Mouse (Mus musculus): ENCODE results near the gene 1700069L16Rik. TPM values are rescaled to one million over a fixed set of nuclear protein-coding genes. Genes with fewer than 3 reads are reported as not detected.

Gene 1700069L16Rik
- total and polyA plus RNA-seq, 3 experiments: not detected

DNA sequence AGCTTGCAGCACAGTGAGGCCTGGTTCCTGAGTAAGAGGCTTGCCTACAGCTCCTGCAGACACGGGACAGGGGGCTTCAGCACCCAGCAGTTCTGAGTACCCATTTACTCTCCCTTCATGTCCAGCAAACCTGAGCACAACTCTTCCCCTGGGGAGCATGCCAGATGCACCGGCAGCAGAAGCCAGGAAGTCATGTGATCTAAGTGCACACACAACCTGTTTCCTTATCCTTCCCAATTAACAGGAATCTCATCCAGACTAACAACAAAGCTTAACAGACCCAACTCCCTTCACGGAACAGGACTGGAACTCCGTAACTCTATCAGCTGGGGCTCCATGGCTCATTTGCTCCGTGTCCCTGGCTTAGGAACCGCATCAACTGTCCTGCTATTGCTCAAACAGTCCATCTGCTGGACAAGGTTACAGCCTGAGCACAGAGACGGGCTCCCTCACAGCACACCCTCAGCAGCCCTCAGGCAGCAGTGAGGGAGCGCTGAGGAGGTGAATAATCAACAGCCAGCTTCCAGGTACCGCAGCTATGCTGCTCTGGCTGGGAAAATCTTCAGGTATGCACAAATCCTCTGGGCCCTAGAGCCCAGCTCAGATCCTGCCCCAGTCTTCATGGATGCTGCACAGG is 27.1 kb upstream of the 1700069L16Rik start:
- Histone ChIP-seq H3K27me3 (ENCODE audit: control insufficient read depth, insufficient read depth, low read length) (no peaks in the 10 kb centered on the region), H3K9ac (ENCODE audit: low read depth, low read length) (no peak overlapping the region), H3K36me3 (ENCODE audit: control insufficient read depth, insufficient read depth, low read length) (no peaks in the 10 kb centered on the region), H3K79me2 (replicated peaks; ENCODE audit: control insufficient read depth, insufficient read depth, low read length) (no peaks in the 10 kb centered on the region), H3K4me1 (ENCODE audit: control insufficient read depth, insufficient read depth, low read length) (0 out of 2 replicates have a peak, but pooled peaks cover 1% of the 10 kb centered on the region), H3K27ac (no peak overlapping the region), H3K4me3 (no peak overlapping the region)
- TF ChIP-seq CTCF (IDR thresholded peaks at IDR 0.05) (no peak), EP300 (IDR thresholded peaks at IDR 0.05; ENCODE audit: insufficient read depth, low read depth, low read length) (no peak), POLR2A (IDR thresholded peaks at IDR 0.05; ENCODE audit: insufficient read depth, low read depth, low read length) (no peak)
- intact Hi-C loops (cut with DNase I): no loop called here
- DNase-seq: no peak
- WGBS: 61% methylated on average over 9 of the region's 9 CpGs

DNA sequence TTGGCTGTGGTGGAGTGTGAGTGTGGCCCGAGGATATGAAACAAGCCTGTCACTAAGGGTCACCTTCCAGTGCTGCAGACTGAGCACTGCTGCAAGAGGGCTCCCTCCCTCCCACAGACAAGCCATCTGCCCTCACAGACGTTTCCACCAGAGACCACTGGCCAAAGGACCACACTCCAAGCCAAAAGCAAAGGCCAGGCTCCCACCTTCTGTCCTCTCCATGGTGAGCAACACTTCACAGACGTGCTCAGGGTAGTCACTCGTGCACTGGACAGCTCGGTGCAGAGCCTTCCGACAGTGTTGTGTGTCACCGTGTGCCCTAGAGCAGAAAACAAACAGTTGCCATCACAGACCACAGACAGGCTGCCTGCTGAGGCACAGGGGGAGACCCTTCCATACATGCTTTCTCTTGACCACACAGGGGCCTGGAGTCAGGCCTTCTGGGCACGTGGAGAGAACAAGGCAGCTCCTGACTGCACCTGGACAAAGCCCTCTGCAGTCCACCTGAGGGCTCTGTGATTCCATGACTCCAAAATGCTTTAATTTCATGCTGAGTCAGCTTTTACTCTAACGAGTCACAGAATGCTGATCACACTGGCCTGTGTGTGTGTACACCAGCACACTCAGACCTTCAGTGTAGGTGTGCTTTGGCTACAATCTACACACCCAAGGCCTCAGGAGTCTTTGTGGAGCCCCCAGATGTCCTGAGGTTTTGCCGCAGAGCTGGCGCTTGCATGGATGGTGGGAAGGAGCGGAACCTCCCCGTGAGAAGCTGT is 24.2 kb upstream of the 1700069L16Rik start:
- Histone ChIP-seq H3K4me3 (no peak overlapping the region), H3K36me3 (ENCODE audit: control insufficient read depth, insufficient read depth, low read length) (no peaks in the 10 kb centered on the region), H3K9ac (ENCODE audit: low read depth, low read length) (no peak overlapping the region), H3K27ac (no peak overlapping the region), H3K27me3 (ENCODE audit: control insufficient read depth, insufficient read depth, low read length) (no peaks in the 10 kb centered on the region), H3K79me2 (replicated peaks; ENCODE audit: control insufficient read depth, insufficient read depth, low read length) (no peaks in the 10 kb centered on the region), H3K4me1 (ENCODE audit: control insufficient read depth, insufficient read depth, low read length) (0 out of 2 replicates have a peak, but pooled peaks cover 1% of the 10 kb centered on the region)
- intact Hi-C loops (cut with DNase I): no loop called here
- WGBS: 95% methylated on average over 13 of the region's 13 CpGs
- TF ChIP-seq POLR2A (IDR thresholded peaks at IDR 0.05; ENCODE audit: insufficient read depth, low read depth, low read length): no peak
- no peak for TF ChIP-seq EP300 (IDR thresholded peaks at IDR 0.05; ENCODE audit: insufficient read depth, low read depth, low read length)
- no peak for TF ChIP-seq CTCF (IDR thresholded peaks at IDR 0.05)
- DNase-seq: no peak

DNA sequence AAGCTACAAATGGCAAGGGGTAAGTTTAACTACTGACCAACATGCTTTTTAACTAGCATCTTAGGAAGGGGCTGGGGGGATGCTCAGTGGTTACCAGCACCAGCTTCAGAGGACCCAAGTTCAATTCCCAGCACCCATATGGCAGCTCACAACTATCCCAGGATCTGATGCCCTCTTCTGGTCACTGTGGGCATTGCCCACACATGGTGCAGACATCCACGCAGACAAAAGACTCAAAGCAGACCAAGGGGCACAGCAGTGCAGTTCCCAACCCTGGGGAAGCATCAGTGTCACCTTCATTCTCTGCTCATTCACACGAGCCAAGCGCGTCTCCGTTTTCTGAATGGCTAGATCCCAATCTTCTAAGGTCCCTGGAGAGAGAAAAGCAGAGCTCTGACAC is 23.1 kb upstream of the 1700069L16Rik start:
- no peaks in the 10 kb centered on the region for H3K36me3 ChIP-seq (ENCODE audit: control insufficient read depth, insufficient read depth, low read length)
- intact Hi-C loops (cut with DNase I): no loop called here
- WGBS: 96% methylated on average over 5 of the region's 5 CpGs
- no peaks in the 10 kb centered on the region for H3K79me2 ChIP-seq (replicated peaks; ENCODE audit: control insufficient read depth, insufficient read depth, low read length)
- H3K27ac ChIP-seq: no peak overlapping the region
- DNase-seq: no peak
- H3K4me3 ChIP-seq: no peak overlapping the region
- TF ChIP-seq EP300 (IDR thresholded peaks at IDR 0.05; ENCODE audit: insufficient read depth, low read depth, low read length): no peak
- peak; percentile 38 for TF ChIP-seq CTCF (IDR thresholded peaks at IDR 0.05)
- 0 out of 2 replicates have a peak, but pooled peaks cover 1% of the 10 kb centered on the region for H3K4me1 ChIP-seq (ENCODE audit: control insufficient read depth, insufficient read depth, low read length)
- H3K27me3 ChIP-seq (ENCODE audit: control insufficient read depth, insufficient read depth, low read length): no peaks in the 10 kb centered on the region
- no peak overlapping the region for H3K9ac ChIP-seq (ENCODE audit: low read depth, low read length)

DNA sequence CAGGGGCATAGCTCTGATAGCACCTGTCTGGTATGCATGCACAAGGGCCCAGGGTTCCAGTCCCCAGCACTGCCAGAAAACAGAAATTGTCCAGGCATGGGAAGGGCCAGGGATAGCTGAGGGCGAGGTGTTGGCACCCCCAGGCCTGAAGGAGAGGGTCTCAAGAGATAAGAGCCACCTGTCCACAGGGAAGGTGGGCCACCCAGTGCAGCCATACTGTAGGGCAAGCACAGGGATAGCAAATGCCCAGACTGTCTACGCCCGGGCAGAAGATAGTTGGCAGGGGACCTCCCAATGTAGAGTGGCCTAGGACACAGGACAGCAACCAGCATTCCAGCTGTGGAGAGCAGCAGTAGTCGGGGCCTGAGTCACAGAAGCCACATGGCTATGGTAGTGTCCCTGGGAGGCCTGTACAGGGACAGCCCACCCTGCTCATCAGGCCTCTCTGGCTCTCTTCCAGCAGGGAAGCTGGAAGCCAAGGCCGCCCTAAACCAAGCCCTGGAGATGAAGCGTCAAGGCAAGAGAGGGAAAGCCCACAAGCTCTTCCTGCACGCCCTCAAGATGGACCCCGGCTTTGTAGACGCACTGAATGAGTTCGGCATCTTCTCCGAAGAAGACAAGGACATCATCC is 13.2 kb upstream of the 1700069L16Rik start:
- H3K9ac ChIP-seq (ENCODE audit: low read depth, low read length): no peak overlapping the region
- H3K27ac ChIP-seq: no peak overlapping the region
- DNase-seq: no peak
- peaks cover 5% of the 10 kb centered on the region; the same call in 1 of the 2 replicates for H3K4me1 ChIP-seq (ENCODE audit: control insufficient read depth, insufficient read depth, low read length)
- no peak for TF ChIP-seq EP300 (IDR thresholded peaks at IDR 0.05; ENCODE audit: insufficient read depth, low read depth, low read length)
- H3K79me2 ChIP-seq (replicated peaks; ENCODE audit: control insufficient read depth, insufficient read depth, low read length): no peaks in the 10 kb centered on the region
- no peaks in the 10 kb centered on the region for H3K36me3 ChIP-seq (ENCODE audit: control insufficient read depth, insufficient read depth, low read length)
- H3K27me3 ChIP-seq (ENCODE audit: control insufficient read depth, insufficient read depth, low read length): no peaks in the 10 kb centered on the region
- 83% methylated on average over 11 of the region's 11 CpGs for WGBS
- intact Hi-C loops (cut with DNase I): loop anchor here (2.0 kb wide), 1 partner anchor 33 kb away; no protein-coding TSS in a partner anchor
- no peak overlapping the region for H3K4me3 ChIP-seq

DNA sequence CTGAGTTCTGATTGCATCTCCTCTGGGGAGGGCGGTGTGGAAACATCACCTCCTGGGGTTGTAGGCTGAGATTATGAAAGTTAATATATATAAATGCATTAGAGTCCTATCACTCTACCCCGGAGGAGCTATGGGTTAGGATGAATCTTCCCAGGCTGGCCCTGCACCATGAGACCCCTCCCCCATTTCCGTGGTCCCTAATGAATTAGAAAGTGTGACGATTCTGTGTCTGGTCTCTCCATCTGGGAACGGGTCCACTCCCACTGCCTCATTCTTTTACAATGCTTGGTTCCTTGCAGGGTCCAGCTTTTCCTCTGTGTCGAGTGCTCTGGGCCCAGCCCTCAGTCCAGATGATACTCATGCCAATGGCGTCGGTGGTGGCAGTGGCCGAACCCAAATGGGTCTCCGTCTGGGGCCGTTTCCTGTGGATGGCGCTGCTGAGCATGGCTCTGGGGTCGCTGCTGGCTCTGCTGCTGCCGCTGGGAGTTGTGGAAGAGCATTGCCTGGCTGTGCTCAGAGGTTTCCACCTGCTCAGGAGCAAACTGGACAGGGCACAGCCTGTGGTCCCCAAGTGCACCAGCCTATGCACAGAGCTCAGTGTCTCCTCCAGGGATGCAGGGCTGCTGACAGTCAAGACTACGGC is 12.1 kb upstream of the 1700069L16Rik start:
- H3K9ac ChIP-seq (ENCODE audit: low read depth, low read length): peak overlapping the region; percentile 82
- H3K36me3 ChIP-seq (ENCODE audit: control insufficient read depth, insufficient read depth, low read length): no peaks in the 10 kb centered on the region
- peak overlapping the region; percentile 92; the same call in 1 of the 2 replicates for H3K27ac ChIP-seq
- H3K79me2 ChIP-seq (replicated peaks; ENCODE audit: control insufficient read depth, insufficient read depth, low read length): no peaks in the 10 kb centered on the region
- no peak for TF ChIP-seq CTCF (IDR thresholded peaks at IDR 0.05)
- peak overlapping the region; percentile 90 for H3K4me3 ChIP-seq
- 33% methylated on average over 15 of the region's 15 CpGs for WGBS
- intact Hi-C loops (cut with DNase I): loop anchor here (2.0 kb wide), 1 partner anchor 34 kb away; no protein-coding TSS in a partner anchor
- no peak for DNase-seq
- H3K27me3 ChIP-seq (ENCODE audit: control insufficient read depth, insufficient read depth, low read length): no peaks in the 10 kb centered on the region
- peaks cover 5% of the 10 kb centered on the region; the same call in 1 of the 2 replicates for H3K4me1 ChIP-seq (ENCODE audit: control insufficient read depth, insufficient read depth, low read length)
